Mouse (Mus musculus): ENCODE measurements around the gene Nisch. TPM values are rescaled to one million over a fixed set of nuclear protein-coding genes. Genes with fewer than 3 reads are reported as not detected.

Nisch gene
- polyA plus RNA-seq, 1 experiment from 2014 or later = 217 TPM

DNA sequence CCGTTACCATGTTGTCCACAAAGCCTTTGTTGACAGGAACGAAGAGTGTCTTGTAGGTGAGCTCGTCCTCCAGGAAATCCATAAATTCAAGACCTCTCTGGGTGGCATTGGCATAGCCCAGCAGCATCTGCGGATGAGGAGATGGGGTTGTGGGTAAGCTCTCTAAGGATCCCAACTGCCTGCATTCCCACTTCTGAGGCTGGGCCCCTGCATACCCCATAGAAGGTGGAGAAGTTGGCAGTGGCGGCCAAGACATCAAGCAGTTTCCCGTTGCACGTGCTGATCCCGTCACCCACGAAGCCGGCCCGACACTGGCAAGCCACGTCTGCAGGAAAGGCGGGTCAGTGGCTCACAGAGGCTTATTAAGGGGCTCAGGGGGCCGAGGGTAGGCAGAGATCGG lies 76.6 kb downstream of the Nisch start:
- no peak overlapping the region for H3K27ac ChIP-seq (ENCODE audit: low read depth, low read length)
- WGBS = 92% methylated on average over 15 of the region's 15 CpGs
- peaks cover 69% of the 10 kb centered on the region for H3K36me3 ChIP-seq (ENCODE audit: control insufficient read depth, insufficient read depth, low read length)
- H3K9ac ChIP-seq (ENCODE audit: low read length) = no peak overlapping the region
- H3K27me3 ChIP-seq (replicated peaks; ENCODE audit: control insufficient read depth, insufficient read depth, low read length) = no peaks in the 10 kb centered on the region
- no peaks in the 10 kb centered on the region for H3K4me1 ChIP-seq (ENCODE audit: control insufficient read depth, insufficient read depth, low read length)
- H3K4me3 ChIP-seq (ENCODE audit: low read depth, low read length) = no peak overlapping the region
- no peak overlapping the region for H3K4me2 ChIP-seq (ENCODE audit: low read length)
- DNase-seq (ENCODE audit: low spot score) = no peak
- ATAC-seq = no peak
- no peaks in the 10 kb centered on the region for H3K9me3 ChIP-seq (replicated peaks; ENCODE audit: control insufficient read depth, low read length)

DNA sequence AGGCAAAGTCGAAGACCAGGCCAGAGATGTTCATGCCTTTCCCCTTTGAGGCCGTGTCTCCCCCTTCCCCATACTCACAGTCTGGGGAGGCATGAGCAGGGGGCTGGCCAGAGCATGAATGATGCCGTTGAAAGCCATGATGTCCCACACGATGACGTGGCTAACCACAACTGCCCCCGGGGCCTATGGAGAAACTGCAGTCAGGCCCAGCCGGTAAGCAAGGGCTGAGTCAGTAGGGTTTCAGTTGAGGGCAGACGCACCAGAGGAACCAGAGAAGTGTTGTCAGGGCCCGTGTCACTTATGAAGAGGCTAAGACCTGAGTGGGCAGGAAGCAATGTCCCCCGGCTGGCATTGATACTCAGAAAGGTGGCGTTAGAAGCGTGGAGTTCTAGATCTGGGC lies 77.1 kb downstream of the Nisch start:
- H3K9me3 ChIP-seq (replicated peaks; ENCODE audit: control insufficient read depth, low read length) = no peaks in the 10 kb centered on the region
- H3K36me3 ChIP-seq (ENCODE audit: control insufficient read depth, insufficient read depth, low read length) = peaks cover 72% of the 10 kb centered on the region
- DNase-seq (ENCODE audit: low spot score) (no peak), ATAC-seq (no peak)
- no peak overlapping the region for H3K4me3 ChIP-seq (ENCODE audit: low read depth, low read length)
- H3K27ac ChIP-seq (ENCODE audit: low read depth, low read length) = no peak overlapping the region
- WGBS = 88% methylated on average over 12 of the region's 12 CpGs
- H3K4me2 ChIP-seq (ENCODE audit: low read length) = no peak overlapping the region
- no peaks in the 10 kb centered on the region for H3K4me1 ChIP-seq (ENCODE audit: control insufficient read depth, insufficient read depth, low read length)
- H3K9ac ChIP-seq (ENCODE audit: low read length) = no peak overlapping the region
- no peaks in the 10 kb centered on the region for H3K27me3 ChIP-seq (replicated peaks; ENCODE audit: control insufficient read depth, insufficient read depth, low read length)

DNA sequence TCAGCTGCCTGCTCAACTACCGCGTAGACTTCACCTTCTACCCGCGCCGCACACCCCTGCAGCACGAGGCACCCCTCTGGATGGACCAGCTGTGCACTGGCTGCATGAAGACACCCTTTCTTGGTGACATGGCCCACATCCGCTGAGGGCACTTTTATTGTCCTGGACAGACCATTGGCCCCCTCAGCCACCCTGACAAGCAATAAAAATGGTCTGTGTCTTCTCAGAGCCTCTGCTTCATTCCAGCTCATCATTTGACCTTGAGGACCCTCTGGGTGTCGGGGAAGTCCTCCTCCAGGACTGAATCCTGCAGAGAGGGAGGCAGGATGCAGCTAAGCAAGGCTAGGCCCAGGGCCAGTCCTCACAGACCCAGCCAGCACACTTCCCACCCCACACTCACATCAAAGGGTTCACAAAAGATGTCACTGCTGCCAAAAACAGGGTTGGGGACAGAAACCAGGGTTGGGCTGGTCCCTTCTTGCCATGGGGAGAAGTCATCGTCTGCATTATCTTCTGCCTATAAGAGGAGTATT lies 77.8 kb downstream of the Nisch start:
- WGBS = 94% methylated on average over 9 of the region's 9 CpGs
- H3K4me3 ChIP-seq (ENCODE audit: low read depth, low read length) = no peak overlapping the region
- no peaks in the 10 kb centered on the region for H3K27me3 ChIP-seq (replicated peaks; ENCODE audit: control insufficient read depth, insufficient read depth, low read length)
- no peak overlapping the region for H3K9ac ChIP-seq (ENCODE audit: low read length)
- no peak overlapping the region for H3K27ac ChIP-seq (ENCODE audit: low read depth, low read length)
- ATAC-seq (no peak), DNase-seq (ENCODE audit: low spot score) (no peak)
- peaks cover 4% of the 10 kb centered on the region; the same call in 1 of the 2 replicates for H3K4me1 ChIP-seq (ENCODE audit: control insufficient read depth, insufficient read depth, low read length)
- H3K36me3 ChIP-seq (ENCODE audit: control insufficient read depth, insufficient read depth, low read length) = peaks cover 72% of the 10 kb centered on the region
- no peak overlapping the region for H3K4me2 ChIP-seq (ENCODE audit: low read length)
- H3K9me3 ChIP-seq (replicated peaks; ENCODE audit: control insufficient read depth, low read length) = no peaks in the 10 kb centered on the region

DNA sequence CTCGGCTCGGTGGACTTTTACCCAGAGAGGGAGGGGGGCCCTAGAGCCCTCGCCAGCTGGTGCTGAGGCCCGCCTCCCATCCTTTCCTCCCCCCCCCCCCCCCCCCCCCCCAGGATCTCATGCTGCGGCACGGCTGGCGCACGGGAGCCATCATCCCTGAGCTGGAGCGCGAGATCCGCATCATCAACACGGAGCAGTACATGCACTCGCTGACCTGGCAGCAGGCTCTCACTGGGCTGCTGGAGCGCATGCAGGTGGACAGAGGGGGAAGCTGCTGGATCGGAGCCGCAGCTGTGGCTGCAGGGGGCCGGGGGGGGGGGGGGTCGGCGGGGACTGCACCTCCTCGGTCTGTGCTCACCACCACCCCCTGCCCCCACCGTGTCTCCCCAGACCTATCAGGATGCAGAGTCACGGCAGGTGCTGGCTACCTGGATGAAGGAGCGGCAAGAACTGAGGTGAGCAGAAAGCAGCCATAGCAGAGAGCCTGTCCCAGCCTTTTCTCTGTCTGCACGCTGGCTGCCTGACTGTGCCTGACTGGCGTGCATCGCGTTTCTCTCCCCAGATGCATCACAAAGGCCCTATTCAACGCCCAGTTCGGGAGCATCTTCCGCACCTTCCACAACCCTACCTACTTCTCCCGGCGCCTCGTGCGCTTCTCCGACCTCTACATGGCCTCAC lies 78.4 kb downstream of the Nisch start:
- Histone ChIP-seq H3K27me3 (replicated peaks; ENCODE audit: control insufficient read depth, insufficient read depth, low read length) (no peaks in the 10 kb centered on the region), H3K9me3 (replicated peaks; ENCODE audit: control insufficient read depth, low read length) (no peaks in the 10 kb centered on the region), H3K27ac (ENCODE audit: low read depth, low read length) (no peak overlapping the region), H3K36me3 (ENCODE audit: control insufficient read depth, insufficient read depth, low read length) (peaks cover 72% of the 10 kb centered on the region), H3K4me2 (ENCODE audit: low read length) (no peak overlapping the region), H3K4me1 (ENCODE audit: control insufficient read depth, insufficient read depth, low read length) (peaks cover 6% of the 10 kb centered on the region), H3K4me3 (ENCODE audit: low read depth, low read length) (no peak overlapping the region), H3K9ac (ENCODE audit: low read length) (no peak overlapping the region)
- DNase-seq (ENCODE audit: low spot score) (no peak), ATAC-seq (no peak)
- WGBS = 90% methylated on average over 28 of the region's 35 CpGs

DNA sequence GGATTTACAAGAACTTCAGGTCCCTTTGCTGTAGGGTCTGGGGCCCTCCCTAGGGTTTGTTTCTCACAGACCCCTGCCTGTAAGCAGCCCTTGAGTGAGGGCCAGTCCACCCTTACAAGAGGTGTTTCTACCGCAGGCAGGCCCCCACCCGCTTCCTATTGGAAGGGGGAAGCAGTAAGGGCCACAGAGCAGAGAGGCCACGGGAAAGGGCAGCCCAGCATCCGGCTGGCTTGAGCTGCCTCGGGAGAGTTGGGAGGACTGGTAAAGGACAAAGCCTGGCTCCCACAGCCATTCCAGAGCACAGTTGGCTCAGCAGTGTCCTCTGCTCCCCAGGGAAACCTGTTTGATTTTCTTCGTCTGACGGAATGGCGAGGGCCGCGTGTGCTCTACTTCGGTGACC lies 79.0 kb downstream of the Nisch start:
- WGBS = 88% methylated on average over 11 of the region's 11 CpGs

DNA sequence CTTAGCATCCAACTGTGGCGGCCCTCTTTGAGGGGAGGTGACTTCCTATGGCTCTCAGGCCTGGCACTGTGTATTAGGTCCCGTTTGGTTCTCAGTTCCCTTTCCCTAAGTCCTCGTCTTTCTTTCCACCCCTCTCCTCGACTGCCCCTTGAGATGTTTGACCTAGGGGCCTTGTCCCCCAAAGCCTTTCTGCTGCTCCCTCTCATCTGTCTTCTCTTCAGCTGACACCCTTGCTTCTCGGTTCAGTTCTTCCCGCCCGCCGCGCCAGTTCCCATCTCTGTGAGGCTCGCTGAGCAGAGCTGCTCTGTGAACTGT lies 79.5 kb downstream of the Nisch start:
- Histone ChIP-seq H3K4me3 (ENCODE audit: low read depth, low read length) (no peak overlapping the region), H3K9me3 (replicated peaks; ENCODE audit: control insufficient read depth, low read length) (no peaks in the 10 kb centered on the region), H3K27me3 (replicated peaks; ENCODE audit: control insufficient read depth, insufficient read depth, low read length) (no peaks in the 10 kb centered on the region), H3K27ac (ENCODE audit: low read depth, low read length) (no peak overlapping the region), H3K4me2 (ENCODE audit: low read length) (no peak overlapping the region), H3K4me1 (ENCODE audit: control insufficient read depth, insufficient read depth, low read length) (peaks cover 17% of the 10 kb centered on the region), H3K36me3 (ENCODE audit: control insufficient read depth, insufficient read depth, low read length) (peaks cover 72% of the 10 kb centered on the region), H3K9ac (ENCODE audit: low read length) (no peak overlapping the region)
- DNase-seq (ENCODE audit: low spot score) (no peak), ATAC-seq (no peak)
- WGBS = 89% methylated on average over 10 of the region's 10 CpGs

More for the DNA sequence above, 79.0 kb downstream of the Nisch start:
- peaks cover 72% of the 10 kb centered on the region for H3K36me3 ChIP-seq (ENCODE audit: control insufficient read depth, insufficient read depth, low read length)
- H3K9ac ChIP-seq (ENCODE audit: low read length) = no peak overlapping the region
- no peak overlapping the region for H3K4me2 ChIP-seq (ENCODE audit: low read length)
- no peaks in the 10 kb centered on the region for H3K27me3 ChIP-seq (replicated peaks; ENCODE audit: control insufficient read depth, insufficient read depth, low read length)
- H3K9me3 ChIP-seq (replicated peaks; ENCODE audit: control insufficient read depth, low read length) = no peaks in the 10 kb centered on the region
- DNase-seq (ENCODE audit: low spot score) (peak; percentile 4), ATAC-seq (no peak)
- H3K4me1 ChIP-seq (ENCODE audit: control insufficient read depth, insufficient read depth, low read length) = peaks cover 11% of the 10 kb centered on the region
- H3K4me3 ChIP-seq (ENCODE audit: low read depth, low read length) = no peak overlapping the region
- no peak overlapping the region for H3K27ac ChIP-seq (ENCODE audit: low read depth, low read length)

GRCm38 (mm10) chr14:31136411-31137280 lies 80.1 kb downstream of the Nisch start:
- Histone ChIP-seq H3K9me3 (replicated peaks; ENCODE audit: control insufficient read depth, low read length) (no peaks in the 10 kb centered on the region), H3K9ac (ENCODE audit: low read length) (no peak overlapping the region), H3K4me2 (ENCODE audit: low read length) (no peak overlapping the region), H3K27ac (ENCODE audit: low read depth, low read length) (no peak overlapping the region), H3K4me1 (ENCODE audit: control insufficient read depth, insufficient read depth, low read length) (peaks cover 23% of the 10 kb centered on the region), H3K27me3 (replicated peaks; ENCODE audit: control insufficient read depth, insufficient read depth, low read length) (no peaks in the 10 kb centered on the region), H3K4me3 (ENCODE audit: low read depth, low read length) (no peak overlapping the region), H3K36me3 (ENCODE audit: control insufficient read depth, insufficient read depth, low read length) (peaks cover 68% of the 10 kb centered on the region)
- WGBS = 87% methylated on average over 26 of the region's 26 CpGs
- DNase-seq (ENCODE audit: low spot score) (no peak), ATAC-seq (no peak)

DNA sequence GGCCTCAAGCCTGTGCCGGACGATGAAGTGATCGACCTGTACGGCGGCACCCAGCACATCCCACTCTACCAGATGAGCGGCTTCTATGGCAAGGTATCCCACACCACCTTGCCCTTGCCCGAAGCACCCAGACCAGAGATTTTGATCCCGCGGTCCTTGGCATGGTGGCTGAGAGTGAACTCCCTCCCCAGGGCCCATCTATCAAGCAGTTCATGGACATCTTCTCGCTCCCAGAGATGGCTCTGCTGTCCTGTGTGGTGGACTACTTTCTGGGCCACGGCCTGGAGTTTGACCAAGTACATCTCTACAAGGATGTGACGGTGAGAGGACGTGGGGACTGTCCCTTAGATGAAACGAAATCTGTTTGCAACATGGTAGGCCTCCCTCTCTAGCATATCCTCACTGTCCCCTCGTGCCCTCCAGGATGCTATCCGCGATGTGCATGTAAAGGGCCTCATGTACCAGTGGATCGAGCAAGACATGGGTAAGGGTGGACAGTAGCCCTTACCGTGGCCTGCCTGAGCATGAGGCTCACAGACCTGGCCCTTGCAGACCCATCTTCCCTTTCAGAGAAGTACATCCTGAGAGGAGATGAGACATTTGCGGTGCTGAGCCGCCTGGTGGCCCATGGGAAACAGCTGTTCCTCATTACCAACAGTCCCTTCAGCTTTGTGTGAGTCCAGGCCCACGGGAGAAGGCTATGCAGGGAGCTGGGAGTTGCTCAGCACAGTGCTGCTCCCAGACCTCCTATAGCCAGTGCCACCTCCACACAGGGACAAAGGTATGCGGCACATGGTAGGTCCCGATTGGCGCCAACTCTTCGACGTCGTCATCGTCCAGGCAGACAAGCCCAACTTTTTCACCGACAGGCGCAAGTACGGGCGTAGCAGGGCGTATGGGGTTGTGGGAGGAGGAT lies 81.0 kb downstream of the Nisch start:
- Histone ChIP-seq H3K27ac (ENCODE audit: low read depth, low read length) (no peak overlapping the region), H3K9ac (ENCODE audit: low read length) (no peak overlapping the region), H3K4me1 (ENCODE audit: control insufficient read depth, insufficient read depth, low read length) (peaks cover 23% of the 10 kb centered on the region), H3K27me3 (replicated peaks; ENCODE audit: control insufficient read depth, insufficient read depth, low read length) (no peaks in the 10 kb centered on the region), H3K9me3 (replicated peaks; ENCODE audit: control insufficient read depth, low read length) (no peaks in the 10 kb centered on the region), H3K4me2 (ENCODE audit: low read length) (no peak overlapping the region), H3K4me3 (ENCODE audit: low read depth, low read length) (no peak overlapping the region), H3K36me3 (ENCODE audit: control insufficient read depth, insufficient read depth, low read length) (peaks cover 59% of the 10 kb centered on the region)
- ATAC-seq (no peak), DNase-seq (ENCODE audit: low spot score) (no peak)
- 96% methylated on average over 34 of the region's 34 CpGs for WGBS

Measured in forebrain, embryonic 14.5 days (tissue).